Mouse (Mus musculus) neural tube, embryonic 12.5 days (tissue): Measurements from ENCODE around the gene Dag1. TPM values are rescaled to one million over a fixed set of nuclear protein-coding genes. Genes with fewer than 3 reads are reported as not detected.
"Not testable (repeated sequence)": the region's sequence is repeated elsewhere in the genome, so short reads cannot be mapped to it uniquely, and the experiment has no call there.

ENCODE experiments used
- ATAC-seq: fragments of 200-750 bp; cut with Nextera tagmentation; 2 replicates; pipeline ENCODE4 v1.8.0; 2017; ENCODE audit warnings: low read depth, mild to moderate bottlenecking, moderate TSS enrichment, moderate library complexity; ENCODE audit not compliant: low FRiP score
- H3K27ac ChIP-seq: fragments of 300-500 bp; sonication (generic); 2 replicates; pipeline ENCODE4 v1.5.1; 2016
- H3K27me3 ChIP-seq: fragments of 300-500 bp; sonication (generic); replicated peaks from 2 replicates; pipeline ENCODE4 v1.6.1; 2016; ENCODE audit warnings: mild to moderate bottlenecking
- H3K36me3 ChIP-seq: fragments of 300-500 bp; sonication (generic); 2 replicates; pipeline ENCODE4 v1.6.1; 2016; ENCODE audit warnings: mild to moderate bottlenecking
- H3K4me1 ChIP-seq: fragments of 300-500 bp; sonication (generic); 2 replicates; pipeline ENCODE4 v1.6.1; 2016
- H3K4me2 ChIP-seq: fragments of 300-500 bp; sonication (generic); replicated peaks from 2 replicates; pipeline ENCODE4 v1.6.1; 2016; ENCODE audit warnings: mild to moderate bottlenecking
- H3K4me3 ChIP-seq: fragments of 300-500 bp; sonication (generic); 2 replicates; pipeline ENCODE4 v1.5.1; 2016
- H3K9ac ChIP-seq: fragments of 300-500 bp; sonication (generic); 2 replicates; pipeline ENCODE4 v1.6.1; 2016; ENCODE audit warnings: mild to moderate bottlenecking
- H3K9me3 ChIP-seq: fragments of 300-500 bp; sonication (generic); 2 replicates; pipeline ENCODE4 v1.6.1; 2016; ENCODE audit warnings: mild to moderate bottlenecking
- WGBS: fragments of 180-500 bp; shearing (Covaris S2); methylation state at CpG from one replicate; pipeline ENCODE4 v1.1.7; 2016; 5-methylcytosine and 5-hydroxymethylcytosine counted together
- polyA plus RNA-seq: library from polyadenylated mRNA; unstranded; fragments of >200 nt; fragmentation: Nextera tagmentation; extraction: Ambion mirVana; gene quantifications from 2 replicates; pipeline ENCODE4 v1.2.1, GENCODE M21; 2016

Dag1 gene
- polyA plus RNA-seq, 1 experiment from 2014 or later = 63.4 TPM

DNA sequence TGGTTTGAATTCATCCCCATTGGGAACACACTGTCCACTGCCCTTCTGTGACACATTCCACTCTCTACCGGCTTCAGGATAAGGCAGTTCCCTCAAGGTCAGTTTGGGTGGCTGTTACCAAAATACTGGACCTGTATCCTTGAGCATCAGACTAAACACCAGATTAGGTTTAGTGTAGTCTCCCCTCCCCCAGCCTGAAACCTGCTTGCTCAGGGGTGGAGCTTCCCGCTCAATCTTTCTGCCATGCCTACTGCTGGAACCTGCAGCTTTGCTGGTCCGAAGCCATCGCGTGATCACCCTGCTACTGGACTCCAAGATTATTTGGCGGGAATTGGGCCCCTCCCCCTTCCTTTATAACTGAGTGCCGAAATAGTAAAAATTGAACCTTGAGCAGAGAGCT lies 4.9 kb upstream of the Dag1 start:
- WGBS = 90% methylated on average over 6 of the region's 7 CpGs
- ATAC-seq, H3K27ac ChIP-seq, H3K4me1 ChIP-seq, H3K9ac ChIP-seq, H3K4me3 ChIP-seq, H3K36me3 ChIP-seq, H3K4me2 ChIP-seq, H3K27me3 ChIP-seq, H3K9me3 ChIP-seq: not testable (repeated sequence)

GRCm38 (mm10) chr9:108267691-108268090 lies 3.9 kb upstream of the Dag1 start:
- Histone ChIP-seq H3K27me3 (no peaks in the 10 kb centered on the region), H3K4me2 (no peak overlapping the region), H3K27ac (no peak overlapping the region), H3K4me1 (peaks cover 8% of the 10 kb centered on the region), H3K36me3 (no peaks in the 10 kb centered on the region), H3K9ac (no peak overlapping the region), H3K4me3 (no peak overlapping the region), H3K9me3 (no peaks in the 10 kb centered on the region)
- no peak for ATAC-seq
- 84% methylated on average over 7 of the region's 7 CpGs for WGBS

DNA sequence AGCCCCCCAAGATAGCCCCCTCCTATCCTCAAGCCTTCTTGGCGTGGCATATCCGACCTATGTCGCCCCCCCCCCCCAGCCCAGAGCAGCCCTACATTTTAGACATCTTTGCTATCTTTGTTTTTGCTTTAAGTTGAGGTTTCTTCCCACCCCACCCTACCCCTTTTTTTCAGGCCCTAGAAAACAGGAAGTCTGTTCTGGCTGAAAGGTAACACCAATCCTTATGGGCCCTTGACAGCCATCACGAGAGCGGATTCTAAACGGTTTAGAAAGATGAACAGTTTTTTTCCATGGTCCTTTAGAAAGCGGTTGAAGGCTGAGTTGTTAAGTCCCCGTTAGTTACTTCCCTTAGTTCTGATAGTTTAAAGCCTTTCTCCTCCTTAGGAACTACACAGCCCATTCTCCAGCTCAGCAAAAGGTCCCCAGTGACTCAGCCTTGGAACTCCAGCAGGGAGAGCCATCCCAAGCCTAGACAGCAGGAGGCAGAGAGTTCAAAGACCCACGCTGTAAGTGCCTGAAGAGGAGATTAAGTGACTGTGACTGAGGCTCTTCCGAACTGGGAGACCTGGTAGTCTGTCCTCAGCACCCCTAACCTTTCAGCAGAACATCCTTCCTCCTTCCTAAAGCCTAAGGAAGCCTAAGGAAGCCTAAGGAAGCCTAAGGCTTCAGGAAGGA lies 2.6 kb upstream of the Dag1 start:
- ATAC-seq = no peak
- 71% methylated on average over 10 of the region's 10 CpGs for WGBS
- no peaks in the 10 kb centered on the region for H3K36me3 ChIP-seq
- no peak overlapping the region for H3K4me2 ChIP-seq
- no peak overlapping the region for H3K9ac ChIP-seq
- no peak overlapping the region for H3K27ac ChIP-seq
- H3K4me1 ChIP-seq = peaks cover 19% of the 10 kb centered on the region
- H3K4me3 ChIP-seq = no peak overlapping the region
- H3K9me3 ChIP-seq = no peaks in the 10 kb centered on the region
- no peaks in the 10 kb centered on the region for H3K27me3 ChIP-seq

DNA sequence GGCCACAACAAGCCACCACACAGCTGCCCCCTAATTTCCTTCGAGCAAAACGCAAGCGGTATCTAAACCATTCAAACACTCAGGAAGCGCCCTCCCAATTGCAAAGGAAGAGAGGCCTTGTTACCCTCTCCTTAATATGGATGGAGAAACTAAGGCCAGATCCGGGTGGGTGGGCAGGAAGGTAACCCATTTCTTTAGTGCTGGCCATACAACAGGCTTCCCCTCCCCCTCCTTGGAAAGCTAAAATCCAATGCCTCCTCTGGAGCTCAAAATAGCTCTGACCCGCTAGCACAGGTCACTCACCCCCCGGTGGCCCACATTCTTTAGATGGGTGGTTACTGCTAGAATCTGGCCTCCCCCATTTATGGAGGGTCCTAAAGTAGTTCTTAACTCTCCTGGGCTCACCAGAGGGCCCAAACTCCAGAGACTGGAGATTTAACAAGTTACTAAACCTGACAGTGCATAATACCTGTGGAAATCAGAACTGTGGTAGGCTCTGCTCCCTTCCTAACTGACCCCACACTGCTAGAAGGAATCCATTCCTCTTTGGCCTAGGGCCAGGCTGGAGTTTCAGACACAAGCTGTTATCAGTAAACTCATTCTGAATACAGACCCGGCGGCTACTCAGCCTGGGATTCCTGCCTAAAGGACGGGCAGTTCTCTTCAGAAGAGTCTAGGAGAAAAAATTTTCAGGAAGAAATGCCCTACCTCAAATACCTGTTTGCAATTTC lies 598 bp upstream of the Dag1 start:
- no peak; the same call in none of the 2 replicates for ATAC-seq
- Histone ChIP-seq H3K4me3 (peak overlapping the region; percentile 94), H3K36me3 (no peaks in the 10 kb centered on the region), H3K4me1 (peaks cover 19% of the 10 kb centered on the region), H3K27ac (no peak overlapping the region), H3K9ac (peak overlapping the region; percentile 40), H3K9me3 (no peaks in the 10 kb centered on the region), H3K4me2 (peak overlapping the region; percentile 85), H3K27me3 (no peaks in the 10 kb centered on the region)
- WGBS = 13% methylated on average over 10 of the region's 10 CpGs

GRCm38 (mm10) chr9:108263131-108263681 lies 552 bp downstream of the Dag1 start:
- Histone ChIP-seq H3K9me3 (no peaks in the 10 kb centered on the region), H3K4me2 (peak overlapping the region; percentile 85), H3K27me3 (no peaks in the 10 kb centered on the region), H3K36me3 (no peaks in the 10 kb centered on the region), H3K4me1 (peaks cover 19% of the 10 kb centered on the region), H3K4me3 (peak overlapping the region; percentile 94), H3K27ac (peak overlapping the region; percentile 81), H3K9ac (peak overlapping the region; percentile 94)
- peak; percentile 69 for ATAC-seq
- WGBS = under 1% methylated on average over 62 of the region's 62 CpGs

- H3K27ac ChIP-seq = no peak overlapping the region
- peak overlapping the region; percentile 94 for H3K4me3 ChIP-seq
- H3K4me1 ChIP-seq = peaks cover 19% of the 10 kb centered on the region
- no peaks in the 10 kb centered on the region; the same call in 1 of the 2 replicates for H3K36me3 ChIP-seq
- H3K9me3 ChIP-seq = no peaks in the 10 kb centered on the region
- H3K9ac ChIP-seq = peak overlapping the region; percentile 94
- ATAC-seq = no peak
- 42% methylated on average over 11 of the region's 11 CpGs for WGBS
- peak overlapping the region; percentile 85 for H3K4me2 ChIP-seq
- no peaks in the 10 kb centered on the region for H3K27me3 ChIP-seq
Observed at GRCm38 (mm10) chr9:108262494-108263049, 1.2 kb downstream of the Dag1 start.

DNA sequence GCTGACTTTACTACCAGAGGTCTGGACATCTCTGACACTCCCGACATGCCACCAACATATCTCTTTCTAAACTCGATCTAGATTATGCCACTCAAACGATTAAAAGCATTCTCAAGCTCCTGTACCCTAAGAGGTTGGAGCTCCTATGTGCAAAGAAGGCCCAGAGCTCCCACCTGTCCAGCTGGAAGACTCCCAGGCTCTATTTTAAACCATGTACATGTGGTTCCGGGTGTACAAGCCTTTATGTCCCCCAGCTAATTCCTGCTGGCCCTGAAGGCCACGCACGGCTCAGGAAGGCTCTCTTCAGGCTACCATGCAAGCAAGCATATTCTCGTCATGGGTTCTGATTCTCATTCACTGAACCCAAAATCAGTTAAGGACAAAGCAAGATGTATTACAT lies 1.9 kb downstream of the Dag1 start:
- H3K27me3 ChIP-seq = no peaks in the 10 kb centered on the region
- no peak for ATAC-seq
- H3K36me3 ChIP-seq = no peaks in the 10 kb centered on the region; the same call in 1 of the 2 replicates
- 75% methylated on average over 7 of the region's 7 CpGs for WGBS
- no peak overlapping the region for H3K4me3 ChIP-seq
- no peak overlapping the region for H3K27ac ChIP-seq
- H3K4me2 ChIP-seq = peak overlapping the region; percentile 85
- peaks cover 19% of the 10 kb centered on the region for H3K4me1 ChIP-seq
- H3K9ac ChIP-seq = no peak overlapping the region
- no peaks in the 10 kb centered on the region for H3K9me3 ChIP-seq

DNA sequence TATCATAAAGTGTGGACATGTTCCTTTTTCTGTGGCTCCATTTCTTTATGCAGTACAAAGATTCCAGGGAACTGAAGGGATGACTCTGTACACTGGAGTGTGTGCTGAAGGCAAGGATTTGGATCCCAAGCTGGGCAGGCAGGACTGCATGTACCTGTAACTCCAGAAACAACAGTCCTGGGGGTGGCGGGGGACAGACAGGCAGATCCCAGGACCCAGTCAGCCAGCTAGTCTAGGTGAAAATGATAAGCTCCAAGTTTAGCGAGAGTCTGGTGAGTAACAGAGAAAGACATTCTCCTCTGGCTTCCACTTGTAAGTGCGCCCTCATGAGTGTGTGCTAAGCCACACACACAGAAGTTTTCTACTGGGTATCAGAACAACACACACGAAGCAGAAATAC lies 3.2 kb downstream of the Dag1 start:
- no peaks in the 10 kb centered on the region for H3K9me3 ChIP-seq
- no peaks in the 10 kb centered on the region; the same call in 1 of the 2 replicates for H3K36me3 ChIP-seq
- no peak overlapping the region for H3K9ac ChIP-seq
- no peak for ATAC-seq
- no peak overlapping the region for H3K4me2 ChIP-seq
- peaks cover 19% of the 10 kb centered on the region for H3K4me1 ChIP-seq
- WGBS = 91% methylated on average over 4 of the region's 4 CpGs
- H3K27me3 ChIP-seq = no peaks in the 10 kb centered on the region
- no peak overlapping the region for H3K4me3 ChIP-seq
- no peak overlapping the region for H3K27ac ChIP-seq

- WGBS = 96% methylated on average over 7 of the region's 7 CpGs
- H3K9me3 ChIP-seq = no peaks in the 10 kb centered on the region
- H3K9ac ChIP-seq = no peak overlapping the region
- H3K27me3 ChIP-seq = no peaks in the 10 kb centered on the region
- no peak overlapping the region for H3K4me2 ChIP-seq
- H3K4me1 ChIP-seq = no peaks in the 10 kb centered on the region
- ATAC-seq = no peak
- peaks cover 23% of the 10 kb centered on the region for H3K36me3 ChIP-seq
- no peak overlapping the region for H3K27ac ChIP-seq
- no peak overlapping the region for H3K4me3 ChIP-seq
Observed at GRCm38 (mm10) chr9:108252766-108253165, 11.0 kb downstream of the Dag1 start.

- no peak for ATAC-seq
- WGBS = 95% methylated on average over 6 of the region's 6 CpGs
- H3K36me3 ChIP-seq = peaks cover 29% of the 10 kb centered on the region
- no peak overlapping the region for H3K27ac ChIP-seq
- no peak overlapping the region for H3K4me3 ChIP-seq
- H3K27me3 ChIP-seq = no peaks in the 10 kb centered on the region
- no peak overlapping the region for H3K4me2 ChIP-seq
- no peaks in the 10 kb centered on the region for H3K4me1 ChIP-seq
- no peak overlapping the region for H3K9ac ChIP-seq
- H3K9me3 ChIP-seq = no peaks in the 10 kb centered on the region
Observed at GRCm38 (mm10) chr9:108251877-108252276, 11.9 kb downstream of the Dag1 start.

- H3K27me3 ChIP-seq = no peaks in the 10 kb centered on the region
- no peak overlapping the region for H3K4me2 ChIP-seq
- H3K36me3 ChIP-seq = peaks cover 40% of the 10 kb centered on the region
- no peak overlapping the region for H3K9ac ChIP-seq
- no peaks in the 10 kb centered on the region for H3K9me3 ChIP-seq
- H3K4me3 ChIP-seq = no peak overlapping the region
- H3K27ac ChIP-seq = no peak overlapping the region
- ATAC-seq = no peak
- H3K4me1 ChIP-seq = no peaks in the 10 kb centered on the region
- 44% methylated on average over 5 of the region's 5 CpGs for WGBS
Observed at GRCm38 (mm10) chr9:108248957-108249356, 14.8 kb downstream of the Dag1 start.

DNA sequence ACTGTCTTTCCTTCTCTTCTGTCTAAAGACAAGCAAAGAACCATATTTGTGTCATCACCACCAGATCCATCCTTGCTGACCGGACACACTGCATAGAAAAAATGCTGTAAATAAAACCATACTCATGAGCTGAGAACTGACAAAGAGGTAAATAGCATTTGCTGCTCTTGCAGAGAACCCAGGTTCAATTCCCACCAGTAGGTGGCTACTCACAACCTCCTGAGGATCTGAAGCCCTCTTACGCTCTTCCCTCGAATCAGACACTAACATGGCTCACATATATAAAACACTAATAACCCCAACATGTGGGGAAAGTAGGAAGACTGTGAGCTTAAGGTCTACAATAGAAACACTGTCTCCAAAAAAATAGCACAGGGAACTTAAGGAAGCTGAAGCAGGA lies 18.8 kb downstream of the Dag1 start:
- no peaks in the 10 kb centered on the region for H3K9me3 ChIP-seq
- H3K4me3 ChIP-seq = no peak overlapping the region
- 87% methylated on average over 3 of the region's 3 CpGs for WGBS
- H3K4me2 ChIP-seq = no peak overlapping the region
- no peak overlapping the region for H3K27ac ChIP-seq
- no peaks in the 10 kb centered on the region for H3K27me3 ChIP-seq
- ATAC-seq = no peak
- H3K4me1 ChIP-seq = no peaks in the 10 kb centered on the region
- peaks cover 21% of the 10 kb centered on the region for H3K36me3 ChIP-seq
- no peak overlapping the region for H3K9ac ChIP-seq
